Mouse (Mus musculus) CD8-positive naive resting alpha-beta T cell, adult 2 months (primary cell): Measurements from ENCODE around the gene Clcf1.
A peak's percentile ranks its signal among the peaks of the same experiment; 100 is the strongest.

Experiments used
- DNase-seq, 2 experiments: peaks; one replicate each; pipeline ENCODE4 v3.0.0; 2022; ENCODE audit warnings: low read depth in 2 of 2, low spot score in 2 of 2

Gene Clcf1

DNA sequence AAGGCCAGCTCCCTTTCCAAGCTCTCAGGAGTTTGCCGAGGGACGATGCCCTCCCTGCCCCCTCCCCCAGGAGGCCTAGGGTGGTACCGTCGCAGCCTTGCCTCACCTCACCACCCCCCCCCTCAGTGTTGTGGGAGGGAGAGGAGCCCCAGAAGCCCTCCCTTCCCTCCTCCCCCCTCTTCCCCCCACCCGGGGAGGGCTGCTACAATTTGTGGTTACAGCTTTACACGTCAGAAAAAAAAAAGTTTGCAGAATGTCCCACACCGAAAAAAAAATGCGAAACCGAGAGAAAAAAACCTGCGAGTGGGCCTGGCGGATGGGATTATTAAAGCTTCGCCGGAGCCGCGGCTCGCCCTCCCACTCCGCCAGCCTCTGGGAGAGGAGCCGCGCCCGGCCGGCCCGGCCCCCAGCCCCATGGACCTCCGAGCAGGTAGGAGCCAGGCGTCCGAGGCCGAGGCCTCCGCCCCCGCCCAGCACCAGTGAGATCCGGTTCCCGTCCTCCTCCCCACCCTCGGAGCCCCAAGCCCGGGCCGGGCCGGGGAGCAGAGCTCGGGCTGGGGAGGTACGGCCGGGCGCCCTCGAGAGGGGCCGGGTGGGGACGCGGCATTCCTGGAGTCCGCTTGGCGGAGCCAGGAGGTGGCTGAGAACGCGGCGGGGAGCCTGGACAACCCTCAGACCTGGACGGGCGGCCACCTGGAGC lies at the start of gene Clcf1, which contains the start of gene AC109138.7:
Gene Clcf1 (plus strand): TSS at position 168 of the 700 bp plus-strand sequence.
Gene AC109138.7 (plus strand): TSS at position 287 of the 700 bp plus-strand sequence.
- peak; percentile 78 to 87 for DNase-seq

DNA sequence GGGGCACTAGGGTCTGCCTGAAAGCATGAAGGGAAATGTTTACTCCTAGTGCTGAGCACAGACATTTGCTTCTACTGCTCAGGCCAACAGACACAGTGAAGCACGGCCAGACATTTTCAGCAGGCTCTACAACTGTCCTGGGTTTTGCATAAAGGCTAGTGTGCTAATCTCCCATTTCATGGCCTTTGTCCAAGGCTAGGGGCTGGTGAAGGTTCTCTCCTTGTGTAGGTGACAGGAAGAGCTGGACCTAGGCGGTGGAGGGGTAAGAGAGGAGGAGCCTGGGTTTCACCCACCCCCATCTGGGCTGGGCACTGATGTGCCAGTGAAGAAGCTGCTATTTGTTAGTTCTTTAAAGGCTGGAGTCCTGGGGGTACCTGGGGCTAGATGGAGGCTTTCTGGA lies 49.3 kb upstream of the Clcf1 start:
- no peak for DNase-seq

- no peak for DNase-seq
Measured at GRCm38 (mm10) chr19:4166678-4167476, 47.2 kb upstream of the Clcf1 start.

DNA sequence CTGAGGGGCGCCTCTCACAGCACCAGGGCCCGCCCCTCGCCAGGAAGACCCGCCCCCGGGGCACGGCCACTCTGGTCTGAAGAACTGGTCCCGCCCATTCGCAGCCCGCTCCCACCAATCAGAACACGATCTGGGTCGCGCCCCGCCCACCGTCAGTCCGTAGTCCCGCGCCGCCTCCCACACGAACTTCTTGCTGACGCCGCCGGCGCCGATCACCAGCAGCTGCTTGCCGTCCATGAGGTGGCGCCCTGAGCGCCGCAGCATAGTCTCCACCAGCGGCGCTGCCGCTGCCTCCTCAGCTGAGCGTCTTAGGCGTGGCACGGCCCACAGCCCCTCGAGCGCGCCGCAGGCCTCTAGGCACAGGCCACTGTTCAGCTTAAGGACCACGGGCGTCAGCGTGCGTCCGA lies 44.7 kb upstream of the Clcf1 start:
- peak; percentile 98 to 99 for DNase-seq

- DNase-seq, result no peak
Measured at GRCm38 (mm10) chr19:4169810-4170209, 44.2 kb upstream of the Clcf1 start.

- DNase-seq, result no peak
Measured at GRCm38 (mm10) chr19:4170723-4171392, 43.2 kb upstream of the Clcf1 start.

DNA sequence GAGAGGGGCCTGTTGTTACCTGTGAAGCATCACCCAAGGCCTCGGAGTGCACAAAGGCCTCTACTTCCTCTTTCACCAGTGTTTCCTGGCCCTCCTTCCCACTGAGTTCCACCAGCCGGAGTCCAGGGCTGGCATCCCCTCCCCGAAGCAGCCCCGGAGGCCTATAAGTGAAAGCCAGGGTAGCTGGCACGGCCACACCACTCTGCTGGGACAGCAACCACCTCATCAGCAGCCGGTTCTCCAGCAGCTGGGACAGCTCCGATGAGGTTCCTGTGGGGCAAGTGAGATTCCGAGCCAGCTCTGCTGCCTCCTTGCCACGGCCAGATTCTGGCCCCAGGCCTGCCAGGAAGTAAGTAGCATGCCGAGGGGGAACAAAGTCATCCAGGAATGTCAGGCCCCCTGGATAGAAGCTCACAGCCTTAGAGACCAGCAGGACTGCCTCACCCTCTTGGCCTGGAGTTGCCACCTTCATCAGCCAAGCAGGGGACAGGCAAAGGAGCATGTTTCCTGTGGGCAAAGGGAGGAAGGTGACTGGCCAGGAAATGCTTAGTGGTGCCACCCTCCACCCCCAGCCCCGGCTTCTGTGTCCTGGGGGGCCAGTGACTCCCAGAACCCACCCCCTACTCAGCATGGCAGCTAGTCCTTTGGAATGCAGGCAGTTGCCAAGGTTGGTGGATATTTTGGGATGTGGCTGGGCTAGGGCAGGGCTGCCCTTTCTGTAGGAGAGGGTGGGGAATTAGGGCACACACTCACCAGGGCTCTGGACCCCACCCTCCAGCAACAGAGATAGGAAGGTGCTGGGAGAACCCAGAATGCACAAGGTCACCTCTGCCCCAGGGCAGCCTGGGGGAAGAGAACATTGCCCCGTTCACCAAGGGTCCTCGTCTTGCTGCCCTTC lies 42.4 kb upstream of the Clcf1 start:
- DNase-seq, result no peak

DNA sequence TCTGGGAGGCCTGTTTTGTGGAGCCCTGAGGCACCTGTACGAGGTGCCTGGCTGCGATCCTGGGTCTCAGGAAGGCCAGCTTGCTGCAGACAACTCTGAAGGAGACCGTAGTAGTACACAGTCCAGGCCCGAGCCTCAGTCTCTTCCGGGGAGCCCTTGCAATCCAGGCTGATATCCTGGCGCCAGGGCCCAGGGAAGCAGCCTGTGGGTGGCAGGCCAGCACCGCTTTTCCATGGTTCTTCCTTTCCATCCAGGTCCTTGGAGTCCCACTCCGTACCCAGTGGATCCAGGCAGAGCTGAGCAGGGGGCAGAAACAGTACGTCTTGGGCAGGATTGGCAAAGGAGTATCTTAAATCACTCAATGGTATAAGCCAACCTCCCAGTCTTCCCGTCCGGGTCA lies 41.1 kb upstream of the Clcf1 start:
- DNase-seq, result no peak

GRCm38 (mm10) chr19:4175368-4175947 lies 38.6 kb upstream of the Clcf1 start, which contains the start of gene Carns1:
Gene Carns1, minus strand, starts transcription at chr19:4175479.
- DNase-seq, result no peak

GRCm38 (mm10) chr19:4180411-4180810 lies 33.6 kb upstream of the Clcf1 start:
- DNase-seq, result no peak

DNA sequence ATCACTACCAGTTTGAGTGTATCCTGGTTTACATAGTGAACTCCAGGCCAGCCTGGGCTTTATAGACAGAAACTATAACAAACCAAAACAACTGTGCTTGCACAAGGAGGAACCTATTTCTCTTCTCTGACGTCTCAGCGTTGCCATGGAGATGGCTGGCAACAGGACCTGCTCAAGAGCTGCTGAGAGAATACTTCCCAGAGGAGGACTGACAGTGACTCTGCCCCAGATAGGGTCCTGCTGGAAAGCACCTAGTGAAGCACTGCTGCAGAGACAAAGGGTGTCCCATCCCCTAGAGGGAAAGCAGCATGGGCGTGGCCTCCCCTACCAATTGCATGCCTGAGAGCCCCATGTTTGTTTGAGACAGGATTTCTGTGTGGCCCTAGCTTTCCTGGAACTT lies 32.1 kb upstream of the Clcf1 start:
- peak; percentile 51 to 53 for DNase-seq

DNA sequence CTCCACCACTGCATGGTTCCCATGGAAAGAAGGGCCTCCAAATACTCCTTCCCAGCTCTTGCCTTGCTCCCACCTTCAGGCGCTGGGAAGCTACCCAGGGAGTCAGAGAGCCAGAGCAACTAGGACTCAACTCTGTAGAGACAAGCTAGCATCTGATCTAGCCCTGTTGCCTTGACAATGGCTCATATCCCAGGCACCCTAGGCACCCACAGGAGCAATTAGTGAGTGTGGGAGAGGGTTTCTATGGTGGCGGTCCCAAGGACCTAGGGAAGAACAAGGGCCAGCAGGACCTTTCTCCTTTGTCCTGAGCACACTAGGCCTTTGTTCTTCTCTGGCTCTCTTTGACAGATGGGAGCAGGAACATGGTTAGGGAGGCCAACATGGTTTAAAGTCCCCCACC lies 30.3 kb upstream of the Clcf1 start:
- no peak for DNase-seq

DNA sequence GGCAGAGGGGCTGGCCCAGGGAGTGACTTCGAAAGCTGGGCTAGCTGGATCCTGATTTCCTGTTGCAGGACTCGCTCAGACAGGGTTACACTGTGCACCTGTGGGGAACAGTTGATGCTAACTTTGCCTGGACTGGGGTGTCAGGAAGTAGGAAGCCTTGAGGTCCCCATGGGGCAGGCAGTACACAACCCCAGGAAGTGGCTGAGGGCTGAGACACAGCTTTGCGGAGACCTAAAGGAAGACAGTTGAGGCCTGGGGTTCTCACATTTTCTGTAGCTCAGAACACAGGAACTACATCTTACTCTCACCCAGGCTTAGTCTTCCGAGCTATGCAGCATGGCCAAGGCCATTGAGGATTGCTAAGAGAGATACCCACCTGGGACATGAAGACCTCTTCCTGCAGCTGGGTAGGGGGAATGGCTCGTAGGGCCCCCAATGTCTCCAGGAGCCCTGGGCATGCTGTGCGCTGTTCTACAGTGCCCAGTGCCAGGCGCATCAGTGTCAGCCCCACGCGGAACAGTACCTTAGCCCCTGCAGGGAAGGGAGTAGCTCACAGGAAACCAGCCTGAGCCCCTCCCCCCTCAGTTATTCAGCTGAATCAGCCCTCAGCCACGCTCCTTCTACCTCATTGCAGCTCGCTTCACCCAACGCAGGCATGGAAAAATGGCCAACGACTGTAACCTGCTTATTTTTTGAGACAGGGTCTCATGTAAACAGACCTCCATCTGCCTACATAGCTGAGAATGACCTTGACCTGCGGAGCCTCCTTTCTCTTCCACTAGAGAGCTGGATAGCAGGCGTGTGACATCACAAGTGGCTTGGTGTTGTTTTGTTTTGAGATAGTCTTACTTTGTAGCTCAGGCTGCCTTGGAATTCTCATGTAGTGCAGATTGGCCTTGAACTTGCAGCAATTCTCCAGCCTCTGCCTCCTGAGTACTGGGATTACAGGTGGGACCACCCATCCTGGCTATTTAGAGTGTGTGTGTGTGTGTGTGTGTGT lies 28.8 kb upstream of the Clcf1 start:
- DNase-seq, result peak; percentile 65 to 77

- DNase-seq, result no peak
Measured at GRCm38 (mm10) chr19:4187303-4187702, 26.7 kb upstream of the Clcf1 start.

GRCm38 (mm10) chr19:4189051-4189620 lies 24.9 kb upstream of the Clcf1 start:
- peak in 1 of 2 experiments; percentile 41 for DNase-seq

GRCm38 (mm10) chr19:4190831-4191334 lies 23.2 kb upstream of the Clcf1 start, which contains the start of gene Tbc1d10c:
Gene Tbc1d10c, minus strand, starts transcription at chr19:4191284.
- DNase-seq, result peak; percentile 71 to 83

DNA sequence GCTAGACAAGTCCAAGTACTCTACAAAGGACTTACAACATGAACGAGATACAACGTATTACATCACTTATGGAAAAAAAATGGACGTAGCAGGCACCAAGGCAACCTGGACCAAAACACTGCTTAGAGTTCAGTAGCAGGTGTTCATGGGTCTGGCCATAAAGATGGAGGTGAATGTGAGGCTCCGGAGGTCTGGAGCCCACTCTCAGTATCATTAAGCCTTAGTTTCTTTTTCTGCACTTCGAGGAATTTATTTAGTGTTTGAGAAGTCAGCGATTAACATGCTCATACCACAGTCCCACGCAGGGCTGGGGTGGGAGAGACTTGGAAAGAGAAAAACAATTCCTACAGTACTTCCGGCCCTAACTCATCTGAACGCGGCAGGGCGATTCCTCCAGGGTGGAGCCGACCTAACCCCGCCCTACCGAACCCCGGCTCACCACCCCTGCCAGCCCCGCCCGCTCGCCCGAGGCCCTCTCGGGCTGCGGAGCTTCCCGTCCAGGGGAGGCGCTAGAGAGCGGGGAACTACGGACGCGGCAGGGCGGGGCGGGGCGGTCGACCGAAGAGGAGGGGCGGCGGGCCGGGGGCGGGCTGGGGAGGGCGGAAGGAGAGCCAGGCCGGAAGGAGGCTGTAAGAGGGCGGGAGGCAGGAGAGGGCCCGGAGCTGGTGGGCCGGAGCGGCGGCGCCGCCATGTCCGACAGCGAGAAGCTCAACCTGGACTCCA lies 22.3 kb upstream of the Clcf1 start, which contains the start of gene Ppp1ca:
Gene Ppp1ca (plus strand): TSS at position 538 of the 723 bp plus-strand sequence.
- DNase-seq, result peak; percentile 95 to 96
